Mouse (Mus musculus) neural tube, embryonic 10.5 days (tissue): Measurements from ENCODE around the gene D430041D05Rik.

Experiments
- DNase-seq: peaks from one replicate; pipeline ENCODE4 v3.0.0-alpha.2; 2017; ENCODE audit warnings: low spot score; ENCODE audit errors: extremely low spot score

D430041D05Rik gene

GRCm38 (mm10) chr2:104163418-104163817, 247.4 kb downstream of the D430041D05Rik start:
- no peak for DNase-seq

GRCm38 (mm10) chr2:104157831-104158230, 253.0 kb downstream of the D430041D05Rik start:
- DNase-seq: no peak

- no peak for DNase-seq
These were observed 256.9 kb downstream of the D430041D05Rik start for GRCm38 (mm10) chr2:104153876-104154275.

- no peak for DNase-seq
These were observed 257.5 kb downstream of the D430041D05Rik start for GRCm38 (mm10) chr2:104153345-104153744.

- DNase-seq: no peak
These were observed 260.0 kb downstream of the D430041D05Rik start for GRCm38 (mm10) chr2:104150608-104151397.

- no peak for DNase-seq
These were observed 262.8 kb downstream of the D430041D05Rik start for GRCm38 (mm10) chr2:104147910-104148561.

GRCm38 (mm10) chr2:104145983-104146382, 264.8 kb downstream of the D430041D05Rik start:
- no peak for DNase-seq

- no peak for DNase-seq
These were observed 266.8 kb downstream of the D430041D05Rik start for GRCm38 (mm10) chr2:104144004-104144403.

- DNase-seq: no peak
These were observed 268.7 kb downstream of the D430041D05Rik start for GRCm38 (mm10) chr2:104142140-104142539.

GRCm38 (mm10) chr2:104135920-104136319, 274.9 kb downstream of the D430041D05Rik start:
- DNase-seq: no peak

- peak; percentile 65 for DNase-seq
These were observed 276.4 kb downstream of the D430041D05Rik start for GRCm38 (mm10) chr2:104134150-104135056.

- no peak for DNase-seq
These were observed 277.6 kb downstream of the D430041D05Rik start for GRCm38 (mm10) chr2:104133042-104133810.

- DNase-seq: no peak
These were observed 278.4 kb downstream of the D430041D05Rik start for GRCm38 (mm10) chr2:104132266-104132859.

- peak; percentile 49 for DNase-seq
These were observed 279.8 kb downstream of the D430041D05Rik start for GRCm38 (mm10) chr2:104130969-104131368.

GRCm38 (mm10) chr2:104130165-104130564, 280.6 kb downstream of the D430041D05Rik start:
- DNase-seq: no peak

- no peak for DNase-seq
These were observed 281.8 kb downstream of the D430041D05Rik start for GRCm38 (mm10) chr2:104128803-104129531.

GRCm38 (mm10) chr2:104124071-104124470, 286.7 kb downstream of the D430041D05Rik start:
- DNase-seq: no peak

GRCm38 (mm10) chr2:104123540-104123939, 287.3 kb downstream of the D430041D05Rik start:
- DNase-seq: no peak

GRCm38 (mm10) chr2:104122505-104123378, 288.1 kb downstream of the D430041D05Rik start, which contains the start of gene A930018P22Rik:
A930018P22Rik (plus strand) TSS chr2:104122769.
- peak; percentile 87 for DNase-seq
